Mouse (Mus musculus) right cerebral cortex, adult 2 months (tissue): ENCODE data around the gene Nxpe3.
A peak's percentile ranks its signal among the peaks of the same experiment; 100 is the strongest.

Experiments used
- DNase-seq, 2 experiments: peaks; one replicate each; pipeline ENCODE4 v3.0.0; 2021 to 2022; ENCODE audit warnings: low spot score in 2 of 2

Gene Nxpe3

DNA sequence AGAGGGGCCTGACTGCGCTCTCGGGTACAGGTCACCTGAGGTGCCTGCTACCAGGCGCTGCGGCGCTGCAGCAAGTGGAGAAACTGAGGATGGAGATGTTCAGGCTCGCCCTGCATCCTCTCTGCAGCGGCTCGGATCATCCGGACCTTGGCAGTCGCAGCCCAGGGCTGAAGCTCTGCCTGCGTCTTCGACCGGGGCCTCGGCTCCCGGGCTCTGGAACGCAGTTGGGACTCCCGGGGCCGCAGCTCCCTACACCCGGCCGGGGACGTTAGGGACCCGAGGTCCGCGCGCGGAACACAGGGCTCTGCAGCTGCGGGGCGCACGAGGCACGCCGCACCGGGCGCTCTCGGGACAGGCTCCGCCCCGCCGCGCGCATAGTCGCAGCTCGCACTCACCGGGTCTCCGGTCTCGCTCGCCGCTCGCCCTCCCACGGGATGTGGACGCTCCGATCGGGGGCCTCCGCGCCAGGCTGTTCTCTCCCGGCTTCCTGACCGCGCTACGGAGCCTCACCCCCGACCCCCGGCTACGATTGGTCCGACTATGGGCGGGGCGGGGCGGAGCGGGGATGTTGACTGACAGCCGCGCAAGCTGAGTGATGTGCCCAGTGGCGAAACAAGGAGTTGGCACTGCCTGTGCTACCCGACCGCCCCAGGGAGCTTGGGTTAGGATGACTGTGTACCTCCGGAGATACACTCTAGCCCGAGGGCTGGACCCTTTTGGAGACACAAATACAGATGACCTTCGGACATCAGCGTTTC lies at the start of gene Nxpe3:
Nxpe3 (minus strand) TSS at position 393 of the 758 bp plus-strand sequence.
- peak; percentile 89 to 94 for DNase-seq

DNA sequence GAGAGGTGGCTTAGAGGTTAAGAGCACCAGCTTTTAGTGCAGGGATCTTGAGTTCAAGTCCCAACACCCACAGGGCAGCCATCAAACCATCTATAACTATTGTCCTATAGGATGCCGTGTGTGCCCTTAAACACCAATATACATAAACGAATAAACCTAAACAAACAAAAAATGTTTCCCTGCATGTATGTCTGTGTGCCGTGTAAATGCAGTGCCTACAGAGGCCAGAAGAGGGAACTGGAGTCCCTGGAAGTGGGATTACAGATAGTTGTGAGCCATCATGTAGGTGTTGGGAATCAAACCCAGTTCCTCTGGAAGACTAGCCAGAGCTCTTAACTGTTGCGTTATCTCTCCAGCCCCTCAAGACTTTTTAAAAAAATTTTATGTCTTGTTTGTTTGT lies 45.7 kb upstream of the Nxpe3 start:
- no peak for DNase-seq

DNA sequence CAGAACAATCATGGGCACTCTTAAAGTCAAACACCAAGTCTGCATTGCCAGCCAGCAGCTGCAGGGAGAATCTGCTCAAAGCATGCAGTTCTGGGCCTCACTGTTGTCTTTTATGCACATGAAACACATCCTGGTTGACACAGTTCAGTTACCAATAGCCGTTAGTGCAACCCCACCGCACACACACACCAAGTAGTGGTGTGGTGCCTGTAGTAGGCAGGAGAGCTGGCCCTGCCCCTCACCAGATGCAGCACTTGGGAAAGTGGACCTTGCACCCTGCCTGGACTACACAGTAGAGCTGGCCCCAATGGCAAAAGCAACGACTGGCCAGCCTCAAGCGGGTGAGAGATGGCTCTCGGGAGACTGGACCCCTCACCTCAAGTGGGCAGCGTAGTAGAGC lies 44.6 kb upstream of the Nxpe3 start:
- DNase-seq, result no peak

DNA sequence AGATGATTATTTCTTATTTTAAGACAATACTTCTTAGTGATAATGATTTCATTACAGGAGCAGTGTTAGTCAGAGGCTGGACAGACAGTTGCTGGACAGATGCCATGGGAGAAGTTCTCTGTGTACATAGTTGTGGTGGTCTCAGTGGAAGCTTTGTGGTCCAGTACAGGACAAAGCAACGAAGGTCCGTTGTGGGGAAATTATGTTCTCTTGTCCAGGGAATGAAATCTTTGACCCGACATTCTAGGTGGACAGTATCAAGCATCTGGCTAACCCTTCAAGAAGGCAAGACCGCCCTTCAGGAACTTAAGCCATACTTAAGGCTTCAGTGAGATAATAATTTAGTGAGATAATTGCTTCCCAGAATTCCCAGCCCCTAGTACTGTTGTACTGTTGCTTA lies 43.7 kb upstream of the Nxpe3 start:
- no peak for DNase-seq

DNA sequence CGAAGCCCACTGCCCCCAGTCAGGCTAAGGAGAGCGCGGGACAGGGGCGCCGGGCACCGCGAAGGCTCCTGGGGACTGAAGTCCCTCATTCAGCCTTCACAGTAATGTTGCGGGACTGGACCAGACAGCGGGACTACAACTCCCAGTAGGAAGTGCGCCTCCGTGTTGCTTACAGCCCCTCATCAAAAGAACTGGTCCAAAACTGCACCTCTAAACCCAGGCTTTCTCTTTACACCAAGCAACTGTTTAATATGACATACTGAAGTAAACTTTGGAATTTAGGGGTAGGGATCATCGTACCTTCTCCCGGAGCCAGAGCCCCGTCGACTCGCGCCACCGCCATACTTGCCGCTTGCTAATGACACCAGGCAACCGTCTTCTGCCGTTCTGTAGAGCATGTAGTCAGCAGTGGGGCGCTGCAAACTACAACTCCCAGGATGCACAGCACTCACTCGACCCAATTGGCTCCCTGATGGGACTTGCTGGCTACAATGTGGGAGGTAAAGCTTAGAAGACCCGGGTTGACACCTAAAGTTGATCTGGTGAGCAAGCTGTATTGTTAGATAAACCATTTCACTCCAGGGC lies 39.5 kb upstream of the Nxpe3 start, which contains the start of gene Cep97:
Cep97 (minus strand) TSS at position 403 of the 585 bp plus-strand sequence.
- peak; percentile 93 to 99 for DNase-seq

DNA sequence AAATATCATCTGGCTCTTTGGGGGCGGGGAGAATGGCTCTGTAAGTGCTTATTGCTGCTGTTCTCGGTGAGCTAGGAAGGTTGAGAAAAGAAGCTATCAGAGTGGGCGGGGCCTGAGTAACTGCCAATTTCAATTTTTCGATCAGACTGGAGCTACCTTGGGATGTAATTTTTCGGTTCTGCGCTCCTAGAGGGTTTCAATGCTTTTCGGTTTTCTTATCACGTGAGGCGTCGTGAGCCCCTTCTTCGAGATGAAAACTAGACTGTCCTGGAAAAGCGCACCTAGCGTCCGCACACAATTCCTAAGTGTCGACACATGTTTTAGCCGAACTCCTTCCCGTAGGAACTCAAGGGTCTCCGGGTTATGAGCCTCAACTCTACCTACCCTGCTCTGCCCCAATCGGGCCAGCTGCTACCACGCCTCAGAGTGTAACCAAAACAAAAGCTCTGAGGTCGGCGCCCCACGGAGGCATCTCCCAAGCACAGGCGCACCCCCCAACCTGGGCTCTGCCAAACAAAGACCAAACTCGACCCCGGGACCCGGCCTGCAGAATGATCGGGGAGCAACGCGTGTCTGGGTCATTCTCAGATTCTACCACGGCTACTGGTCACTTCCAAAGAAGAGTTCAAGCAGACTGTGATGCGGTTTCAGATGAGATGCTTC lies 38.7 kb upstream of the Nxpe3 start:
- peak in 1 of 2 experiments; percentile 24 for DNase-seq

DNA sequence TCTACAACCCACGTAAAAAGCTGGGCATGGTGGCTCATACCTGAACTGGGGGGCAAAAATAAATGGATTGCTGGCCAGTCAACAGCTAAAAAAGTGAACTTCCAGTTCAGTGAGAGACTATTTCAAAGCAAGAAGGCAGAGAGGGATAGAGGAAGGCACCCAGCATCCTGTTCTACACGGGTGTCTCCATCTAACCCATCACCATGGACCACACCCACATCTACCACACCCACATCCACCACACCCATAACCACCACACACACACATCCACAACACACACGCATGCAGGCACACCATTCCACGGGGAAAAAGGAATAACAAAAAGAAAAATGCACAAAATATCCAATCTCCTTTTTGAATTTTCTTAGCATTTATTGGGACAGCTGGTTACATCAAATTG lies 28.9 kb upstream of the Nxpe3 start:
- DNase-seq, result no peak

DNA sequence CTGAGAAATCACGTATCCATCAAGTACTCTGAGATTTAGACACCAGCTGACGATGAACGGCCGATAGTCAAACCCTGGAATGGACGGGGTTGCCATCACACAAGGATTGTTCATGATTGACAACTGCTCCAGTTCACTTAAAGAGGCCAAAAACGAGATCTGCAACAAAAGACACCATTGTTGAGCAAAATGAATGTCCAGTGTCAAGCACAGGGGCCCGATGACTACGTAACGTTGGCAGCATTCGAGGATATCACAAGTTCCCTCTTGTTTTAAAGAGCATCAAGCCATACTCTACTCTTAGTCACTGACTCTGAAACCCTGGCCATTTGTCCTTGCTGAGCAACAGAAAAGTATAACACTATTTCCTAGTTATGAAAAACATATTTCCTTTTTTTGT lies 27.0 kb upstream of the Nxpe3 start:
- DNase-seq, result no peak

DNA sequence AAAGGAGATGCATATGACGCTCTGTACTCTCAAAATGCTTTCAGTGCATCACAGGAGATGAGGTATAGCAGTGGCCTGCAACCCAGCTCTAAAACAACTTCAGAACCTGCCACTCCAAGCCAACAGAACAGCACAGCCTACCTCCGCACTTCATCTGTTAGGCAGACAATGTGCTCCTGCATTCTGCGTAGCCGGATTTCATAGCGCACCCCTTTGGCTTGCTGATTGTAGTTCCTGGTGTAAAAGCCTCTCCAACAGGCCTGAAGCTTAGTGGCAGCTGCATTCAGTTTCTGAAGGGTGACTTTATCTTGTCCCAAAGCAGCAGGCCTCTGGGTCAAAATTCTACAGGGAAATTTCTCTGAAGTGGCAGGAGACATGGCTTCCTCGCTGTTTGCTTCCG lies 19.6 kb upstream of the Nxpe3 start:
- DNase-seq, result no peak

DNA sequence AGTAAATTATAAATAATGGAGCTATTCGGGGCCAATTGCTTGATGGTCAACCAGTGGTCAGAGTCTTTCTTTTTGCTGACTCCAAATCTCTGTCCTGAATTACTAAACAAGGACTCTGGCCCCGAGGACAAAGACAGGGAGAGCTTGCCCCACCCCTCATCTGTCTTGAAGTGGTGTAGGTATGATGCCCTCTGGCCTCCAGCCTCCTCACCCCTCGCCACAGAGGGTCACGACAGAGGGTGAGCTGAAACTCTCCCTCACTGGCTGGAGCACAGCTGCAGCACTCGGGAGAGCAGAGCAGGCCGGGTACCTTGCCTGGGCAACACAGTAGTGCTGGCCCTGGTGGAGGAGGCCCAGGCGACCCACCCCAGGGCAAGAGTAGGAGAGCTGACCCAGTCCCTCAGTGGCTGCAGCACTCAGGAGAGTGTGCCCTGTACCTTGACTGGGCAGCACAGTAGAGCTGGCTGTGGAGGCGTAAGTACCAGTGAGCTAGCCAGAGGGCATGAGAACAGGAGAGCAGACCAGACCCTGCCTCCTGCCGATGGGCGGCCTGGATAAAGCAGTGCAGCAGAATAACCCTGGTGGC lies 15.2 kb upstream of the Nxpe3 start:
- no peak for DNase-seq

DNA sequence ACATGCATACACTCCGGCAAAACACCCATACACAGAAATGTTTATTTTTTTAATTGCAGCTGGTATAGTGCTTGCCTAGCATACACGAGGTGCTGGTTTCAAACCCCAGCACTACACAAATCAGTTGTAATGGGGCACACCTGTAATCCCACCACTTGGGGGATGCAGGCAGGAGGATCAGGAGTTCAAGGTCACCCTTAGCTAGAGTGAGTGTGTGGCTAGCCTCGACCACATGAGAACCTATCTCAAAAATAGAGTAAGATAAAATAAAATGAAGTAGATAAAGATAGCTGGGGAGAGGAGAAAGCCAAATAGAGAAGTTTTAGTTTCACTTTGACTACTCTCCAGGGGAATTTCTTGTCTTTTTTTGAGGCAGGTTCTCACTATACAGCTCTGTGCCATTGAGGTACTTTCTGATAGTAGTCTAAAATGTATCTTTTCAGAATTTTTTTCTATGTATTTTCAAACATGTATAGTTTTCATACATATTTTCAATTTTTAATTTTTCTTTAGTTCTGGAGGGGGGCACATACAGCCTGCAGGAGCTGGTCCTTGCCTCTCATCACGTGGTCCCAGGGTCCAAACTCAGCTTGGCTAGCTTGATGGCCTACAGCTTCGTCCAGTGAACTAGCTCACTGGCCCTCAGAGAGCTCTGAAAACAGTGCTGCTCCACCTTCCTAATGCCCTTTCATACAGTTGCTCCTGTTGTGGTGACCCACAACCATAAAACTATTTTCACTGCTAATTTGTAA lies 12.0 kb upstream of the Nxpe3 start:
- DNase-seq, result no peak

DNA sequence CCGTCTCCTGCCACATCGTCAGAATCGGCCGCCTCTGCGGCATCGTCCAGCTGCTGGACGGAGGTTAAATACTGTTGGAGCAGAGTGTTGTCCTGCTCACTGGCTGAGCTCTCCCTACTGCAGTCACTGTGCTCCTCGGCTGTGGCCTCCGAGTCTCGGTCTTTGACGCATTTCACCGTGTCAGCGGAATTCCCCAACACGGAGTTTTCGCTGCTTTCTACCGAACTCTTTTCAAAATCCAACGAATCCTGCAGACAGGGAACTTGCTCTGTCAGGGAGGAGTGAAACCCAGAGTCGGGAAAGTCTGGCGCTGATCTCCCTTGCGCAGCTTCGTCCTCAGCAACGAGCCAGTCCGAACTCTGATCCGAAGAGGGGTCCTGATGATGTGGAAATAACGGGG lies 10.3 kb upstream of the Nxpe3 start:
- DNase-seq, result no peak

DNA sequence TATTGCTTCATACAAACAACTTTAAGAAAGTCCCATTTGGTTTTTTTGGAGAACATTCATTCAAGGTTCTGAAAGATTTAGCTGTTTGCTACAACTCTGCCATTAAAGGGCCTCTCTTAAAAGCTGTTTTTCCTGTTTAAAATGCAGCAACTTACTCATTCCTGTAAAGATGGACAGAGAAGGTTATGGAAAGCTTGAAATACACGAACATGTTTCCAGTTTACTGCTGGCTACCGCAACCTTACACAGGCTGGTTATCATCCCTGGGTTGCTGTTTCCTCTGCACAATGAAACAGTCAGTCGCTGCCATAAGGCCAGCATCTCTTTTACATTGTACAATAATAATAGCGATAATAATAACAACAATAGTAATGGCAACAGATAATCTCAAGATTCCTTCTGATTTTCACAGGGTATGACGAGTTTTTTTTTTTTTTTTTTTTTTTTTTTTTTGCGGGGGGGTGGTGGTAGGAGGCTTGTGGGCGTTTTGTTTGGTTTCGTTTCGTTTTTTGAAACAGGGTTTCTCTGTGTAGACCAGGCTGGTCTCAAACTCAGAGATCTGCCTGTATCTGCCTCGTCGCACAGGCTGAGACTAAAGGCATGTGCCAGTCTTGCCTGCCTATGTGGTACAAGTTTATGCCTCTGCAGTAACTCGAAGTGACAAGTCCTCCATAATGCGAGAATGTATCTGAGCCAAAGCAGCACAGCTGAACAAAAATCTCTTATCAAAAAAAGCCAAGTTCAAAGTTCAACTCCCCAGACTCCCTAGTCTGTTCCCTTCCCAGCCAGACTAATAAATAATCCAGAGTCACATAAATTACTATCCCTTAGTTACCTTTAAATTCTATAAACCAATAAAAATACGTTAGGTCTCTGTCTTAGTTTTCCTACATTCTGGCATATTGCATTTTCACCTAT lies 7.0 kb upstream of the Nxpe3 start:
- no peak for DNase-seq

DNA sequence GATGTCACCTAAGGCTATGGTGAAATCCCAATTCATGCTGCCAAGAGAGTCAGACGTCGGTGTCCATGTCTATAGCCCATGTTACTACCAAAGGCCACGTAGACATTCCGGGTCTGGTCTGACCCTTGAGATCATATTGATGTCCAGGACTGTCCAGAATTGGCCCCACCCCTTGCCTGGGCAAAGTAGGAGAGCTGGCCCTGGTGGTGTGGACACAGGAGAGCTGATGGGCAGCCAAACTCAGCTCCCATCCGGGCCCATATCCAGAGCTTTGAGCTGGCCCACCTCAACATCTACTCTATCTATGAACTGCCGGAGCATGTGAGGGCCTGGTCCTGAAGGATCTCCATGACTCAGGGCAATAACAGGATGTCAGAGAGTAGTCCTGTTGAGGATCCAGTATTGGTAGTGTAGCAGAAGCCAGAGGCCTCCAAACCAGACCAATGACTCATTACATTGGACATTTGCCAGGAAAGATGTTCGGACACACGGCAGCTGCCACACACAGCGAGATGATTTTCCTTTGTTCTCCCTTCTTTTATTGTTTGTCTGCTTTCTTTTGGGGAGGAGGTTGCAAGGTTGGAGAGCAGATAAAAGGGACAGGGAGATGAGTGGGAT lies 3.4 kb upstream of the Nxpe3 start:
- DNase-seq, result no peak

DNA sequence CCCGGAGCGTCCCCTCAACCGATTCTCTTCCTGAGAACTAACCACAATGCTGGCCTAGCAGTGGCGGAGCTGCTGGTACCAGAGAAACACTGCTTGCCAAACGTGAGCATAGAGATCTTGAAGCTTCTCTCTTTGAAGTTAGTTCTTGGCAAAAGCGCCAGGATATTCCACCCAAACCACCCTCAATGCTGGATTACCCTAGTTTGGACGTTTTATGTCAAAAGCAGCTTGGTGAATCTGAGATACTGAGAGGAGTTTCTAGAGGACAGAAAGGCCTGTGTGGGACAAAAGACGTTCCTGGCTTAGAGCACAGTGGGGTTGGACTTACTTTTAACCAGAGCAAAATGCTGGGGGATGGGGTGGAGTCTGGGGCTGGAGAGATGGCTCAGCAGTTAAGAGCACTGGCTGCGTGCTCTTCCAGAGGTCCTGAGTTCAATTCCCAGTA lies 588 bp upstream of the Nxpe3 start:
- no peak for DNase-seq

DNA sequence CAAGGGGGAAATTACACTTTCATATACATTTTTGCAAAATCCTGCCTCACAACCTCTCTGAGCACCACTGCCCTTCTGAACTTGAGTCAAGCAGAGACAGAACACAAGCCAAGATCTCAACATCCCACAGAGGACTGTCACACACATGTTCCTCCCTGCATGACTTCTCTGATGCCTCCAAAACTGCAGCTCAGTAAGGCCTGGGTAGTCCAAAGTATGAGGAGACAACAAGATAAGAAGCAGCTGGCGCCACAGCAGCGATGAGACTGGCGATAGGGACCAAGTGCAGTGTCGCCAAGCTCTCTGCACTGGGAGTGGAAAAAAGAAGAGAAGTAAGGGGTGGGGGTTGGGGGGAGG lies 571 bp downstream of the Nxpe3 start:
- DNase-seq, result no peak

DNA sequence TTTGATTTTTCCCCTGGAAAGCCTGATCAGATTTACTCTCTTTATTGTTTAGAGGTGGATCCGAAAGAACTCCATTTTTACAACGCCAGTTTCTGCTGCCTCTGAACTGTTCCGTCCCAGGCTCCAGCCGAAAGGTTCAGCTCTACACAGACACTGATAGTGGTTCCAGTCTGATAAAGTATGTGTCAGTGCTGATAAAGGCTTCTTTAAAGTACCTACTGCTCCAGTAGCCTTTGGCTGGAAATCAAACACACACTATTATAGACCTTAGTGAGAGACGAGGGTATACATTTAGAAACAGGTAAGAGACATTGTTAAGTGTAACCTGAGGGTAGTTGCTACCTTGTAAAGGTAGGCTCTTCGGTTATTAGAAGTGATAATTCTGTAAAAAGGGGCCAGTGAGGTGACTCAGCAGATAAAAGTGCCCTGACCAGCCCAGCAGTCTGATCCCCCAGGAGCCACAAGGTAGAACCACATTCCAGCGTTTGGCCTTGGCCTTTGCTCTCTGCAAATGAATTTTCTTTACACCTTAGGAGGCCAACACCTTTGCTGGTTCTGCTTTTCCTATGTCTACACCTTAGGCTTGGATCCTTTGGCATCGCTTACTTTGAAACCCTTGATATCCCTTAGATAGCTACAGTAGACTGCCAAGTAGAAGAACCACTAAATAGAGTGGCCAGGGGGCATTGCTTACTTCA lies 1.5 kb downstream of the Nxpe3 start:
- no peak for DNase-seq

DNA sequence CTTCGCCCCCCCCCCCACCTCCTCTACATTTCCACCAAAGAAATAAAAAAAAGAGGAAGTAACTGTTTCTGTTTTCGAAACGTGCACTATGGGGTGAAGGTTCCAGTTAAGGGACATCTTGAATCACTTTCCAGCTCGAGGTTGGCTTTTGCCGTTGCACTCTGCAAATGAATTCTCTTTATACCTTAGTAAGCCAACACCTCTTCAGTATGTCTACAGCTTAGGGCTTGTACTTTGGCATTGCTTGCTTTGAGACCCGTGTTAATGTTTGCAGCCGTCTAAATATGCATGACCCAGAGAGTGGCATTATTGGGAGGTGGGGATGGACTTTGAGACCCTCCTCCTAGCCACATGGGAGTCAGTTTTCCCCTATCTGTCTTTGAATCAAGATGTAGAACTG lies 2.6 kb downstream of the Nxpe3 start:
- no peak for DNase-seq

DNA sequence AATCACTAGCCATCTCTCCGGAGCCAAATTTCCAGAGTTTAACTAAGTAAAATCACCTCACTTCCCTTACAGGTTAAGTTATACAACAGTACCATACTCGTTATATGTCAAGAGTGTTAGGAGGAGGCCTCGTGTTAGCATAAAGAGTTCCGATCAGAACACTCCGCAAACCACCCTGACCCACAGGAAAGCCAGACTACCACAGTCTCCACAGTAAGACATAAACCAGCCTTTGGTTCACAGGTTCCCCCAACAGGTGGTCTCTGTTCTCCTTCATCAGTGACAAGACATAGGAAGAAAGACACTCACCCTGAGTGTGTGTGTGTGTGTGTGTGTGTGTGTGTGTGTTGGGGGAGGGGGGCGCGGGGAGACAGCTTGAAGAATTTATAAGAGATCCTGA lies 3.7 kb downstream of the Nxpe3 start:
- no peak for DNase-seq
